Mouse (Mus musculus) limb, embryonic 14.5 days (tissue): ENCODE data around the gene Gse1. TPM values are rescaled to one million over a fixed set of nuclear protein-coding genes. Genes with fewer than 3 reads are reported as not detected.
A peak's percentile ranks its signal among the peaks of the same experiment; 100 is the strongest.
"Not testable (repeated sequence)": the region's sequence is repeated elsewhere in the genome, so short reads cannot be mapped to it uniquely, and the experiment has no call there.

Source experiments
- ATAC-seq: fragments of 200-750 bp; cut with Nextera tagmentation; 2 replicates; pipeline ENCODE4 v1.8.0; 2017; ENCODE audit warnings: low read depth, moderate number of reproducible peaks, moderate TSS enrichment; ENCODE audit not compliant: low FRiP score
- DNase-seq: peaks from one replicate; pipeline ENCODE4 v3.0.0-alpha.2; 2015; ENCODE audit warnings: low spot score
- H3K27ac ChIP-seq: fragments of 300-500 bp; sonication (generic); replicated peaks from 2 replicates; pipeline ENCODE4 v1.5.1; 2014; ENCODE audit warnings: low read depth, mild to moderate bottlenecking, low read length, moderate library complexity, mixed read lengths
- H3K27me3 ChIP-seq: fragments of 300-500 bp; sonication (generic); 2 replicates; pipeline ENCODE4 v1.6.1; 2014; ENCODE audit warnings: low read length, mixed read lengths; ENCODE audit not compliant: control insufficient read depth, insufficient read depth
- H3K36me3 ChIP-seq: fragments of 300-500 bp; sonication (generic); 2 replicates; pipeline ENCODE4 v1.6.1; 2014; ENCODE audit warnings: mild to moderate bottlenecking, low read length, moderate library complexity, mixed read lengths; ENCODE audit not compliant: control insufficient read depth, insufficient read depth
- H3K4me1 ChIP-seq: fragments of 300-500 bp; sonication (generic); 2 replicates; pipeline ENCODE4 v1.6.1; 2014; ENCODE audit warnings: antibody characterized with exemption, low read length, mixed read lengths; ENCODE audit not compliant: control insufficient read depth, insufficient read depth
- H3K4me2 ChIP-seq: fragments of 300-500 bp; sonication (generic); replicated peaks from 2 replicates; pipeline ENCODE4 v1.6.1; 2014; ENCODE audit warnings: low read depth, mild to moderate bottlenecking, low read length, moderate library complexity; ENCODE audit not compliant: severe bottlenecking
- H3K4me3 ChIP-seq: fragments of 300-500 bp; sonication (generic); replicated peaks from 2 replicates; pipeline ENCODE4 v1.5.1; 2014; ENCODE audit warnings: low read length
- H3K9ac ChIP-seq: fragments of 300-500 bp; sonication (generic); 2 replicates; pipeline ENCODE4 v1.6.1; 2014; ENCODE audit warnings: mild to moderate bottlenecking, low read depth, low read length, moderate library complexity; ENCODE audit not compliant: severe bottlenecking
- H3K9me3 ChIP-seq: fragments of 300-500 bp; sonication (generic); 2 replicates; pipeline ENCODE4 v1.6.1; 2016; ENCODE audit warnings: low read length; ENCODE audit not compliant: control insufficient read depth
- POLR2A ChIP-seq: fragments of 200-500 bp; IDR thresholded peaks from 2 replicates; pipeline ENCODE4 v1.8.0; 2012; ENCODE audit warnings: inconsistent platforms, mild to moderate bottlenecking, moderate library complexity, borderline replicate concordance; ENCODE audit not compliant: insufficient read depth, insufficient read length; ENCODE audit errors: extremely low read depth
- WGBS: fragments of 180-500 bp; shearing (Covaris S2); extraction: QIAGEN DNeasy Blood & Tissue Kit; methylation state at CpG from one replicate; pipeline ENCODE4 v1.1.7; 2014; 5-methylcytosine and 5-hydroxymethylcytosine counted together
- polyA plus RNA-seq, 2 experiments: library from polyadenylated mRNA; depleted of rRNA in 1 of 2; stranded (reverse) in 1 of 2; unstranded in 1 of 2; fragments of >200 nt; fragmentation: Nextera tagmentation in 1 of 2; extraction: Ambion mirVana in 1 of 2; gene quantifications; 2 replicates each; pipeline versions ENCODE4 v1.2.1 to v1.2.3; 2012 to 2014

Gene Gse1
- polyA plus RNA-seq, 2 experiments: 10.3 to 32.6 TPM

GRCm38 (mm10) chr8:120356067-120356466 is 127.8 kb downstream of the Gse1 start:
- DNase-seq: no peak
- H3K4me1 ChIP-seq: peaks cover 26% of the 10 kb centered on the region
- no peak overlapping the region for H3K4me3 ChIP-seq
- no peak overlapping the region for H3K27ac ChIP-seq
- 0 out of 2 replicates have a peak, but pooled peaks have one; percentile 25 for ATAC-seq
- no peak overlapping the region for H3K4me2 ChIP-seq
- no peaks in the 10 kb centered on the region for H3K27me3 ChIP-seq
- 77% methylated on average over 8 of the region's 9 CpGs for WGBS
- TF ChIP-seq POLR2A: no peak
- H3K36me3 ChIP-seq: no peaks in the 10 kb centered on the region
- no peak overlapping the region for H3K9ac ChIP-seq
- H3K9me3 ChIP-seq: no peaks in the 10 kb centered on the region

- no peak for TF ChIP-seq POLR2A
- Histone ChIP-seq H3K4me1 (peaks cover 12% of the 10 kb centered on the region), H3K4me3 (no peak overlapping the region), H3K27me3 (no peaks in the 10 kb centered on the region), H3K27ac (no peak overlapping the region), H3K9ac (no peak overlapping the region), H3K4me2 (no peak overlapping the region), H3K9me3 (no peaks in the 10 kb centered on the region), H3K36me3 (no peaks in the 10 kb centered on the region)
- ATAC-seq: no peak
- WGBS: 53% methylated on average over 6 of the region's 6 CpGs
- DNase-seq: no peak
Measured at GRCm38 (mm10) chr8:120357504-120357903, 129.2 kb downstream of the Gse1 start.

GRCm38 (mm10) chr8:120361301-120361700 is 133.0 kb downstream of the Gse1 start:
- ATAC-seq: no peak
- peaks cover 10% of the 10 kb centered on the region; the same call in 1 of the 2 replicates for H3K4me1 ChIP-seq
- H3K9me3 ChIP-seq: no peaks in the 10 kb centered on the region
- H3K4me2 ChIP-seq: no peak overlapping the region
- no peak overlapping the region for H3K9ac ChIP-seq
- DNase-seq: no peak
- H3K36me3 ChIP-seq: no peaks in the 10 kb centered on the region
- H3K4me3 ChIP-seq: no peak overlapping the region
- TF ChIP-seq POLR2A: no peak
- H3K27me3 ChIP-seq: no peaks in the 10 kb centered on the region
- WGBS: 83% methylated on average over 7 of the region's 8 CpGs
- H3K27ac ChIP-seq: no peak overlapping the region

DNA sequence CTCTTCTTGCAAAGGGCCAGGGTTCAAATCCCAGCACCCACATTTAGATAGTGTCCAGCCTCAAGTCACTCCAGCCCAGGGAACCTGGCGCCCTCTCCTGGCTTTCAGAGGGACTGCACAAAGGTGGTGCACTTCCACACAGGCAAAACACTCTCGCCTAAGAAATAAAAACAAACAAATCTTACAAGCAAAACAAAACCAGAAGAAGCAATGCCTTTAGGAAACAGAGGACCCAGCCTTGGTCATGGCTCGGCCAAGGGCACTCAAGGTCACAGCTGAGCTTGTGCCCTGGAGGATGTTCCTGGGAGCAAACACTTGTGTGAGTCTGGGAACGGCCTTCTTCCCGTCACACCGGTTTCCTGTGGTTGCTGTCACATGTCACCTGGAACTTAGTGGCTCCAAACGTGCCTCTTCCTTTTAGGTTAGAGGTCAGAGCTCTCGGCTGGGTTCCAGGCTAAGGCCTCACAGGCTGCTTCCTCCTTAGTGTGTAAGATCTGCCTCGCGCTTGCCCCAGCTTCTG is 135.4 kb downstream of the Gse1 start:
- Histone ChIP-seq H3K4me1 (peaks cover 5% of the 10 kb centered on the region), H3K4me3 (no peak overlapping the region), H3K9ac (no peak overlapping the region), H3K36me3 (no peaks in the 10 kb centered on the region), H3K27ac (no peak overlapping the region), H3K27me3 (no peaks in the 10 kb centered on the region), H3K9me3 (no peaks in the 10 kb centered on the region), H3K4me2 (no peak overlapping the region)
- DNase-seq (no peak), ATAC-seq (no peak)
- 47% methylated on average over 10 of the region's 10 CpGs for WGBS
- TF ChIP-seq POLR2A: no peak

DNA sequence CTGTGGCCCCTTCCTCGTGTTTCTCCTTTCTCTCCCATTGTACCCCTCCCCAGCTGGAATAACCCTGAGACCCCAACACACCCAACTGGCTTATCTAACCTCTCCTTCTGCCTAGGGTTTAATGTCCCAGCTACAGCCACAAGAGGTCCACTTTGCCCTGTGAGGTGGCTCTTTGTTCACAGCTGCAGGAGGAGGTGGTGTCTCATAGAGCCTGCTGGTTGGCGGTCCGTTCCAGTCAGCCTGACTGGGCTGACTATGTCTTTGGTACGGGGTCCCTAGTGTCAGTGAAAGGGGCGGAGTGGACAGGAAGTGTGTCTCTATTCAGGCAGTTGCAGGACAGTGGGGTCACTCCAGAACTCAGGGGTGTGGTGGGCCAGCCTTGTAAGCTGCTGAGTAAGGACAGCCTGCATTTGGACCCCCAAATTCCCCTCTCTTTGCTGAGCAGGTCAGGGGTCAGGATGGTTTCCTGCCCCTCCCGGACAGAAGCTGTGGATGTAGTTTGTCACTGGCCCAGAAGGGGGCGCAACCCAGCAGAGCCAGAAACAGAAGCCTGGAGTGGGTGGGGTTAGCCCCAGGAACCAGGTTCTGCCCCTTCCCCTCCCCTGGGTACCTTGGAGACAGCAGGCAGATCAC is 136.0 kb downstream of the Gse1 start:
- H3K9ac ChIP-seq: no peak overlapping the region
- H3K36me3 ChIP-seq: no peaks in the 10 kb centered on the region
- TF ChIP-seq POLR2A: no peak
- no peak overlapping the region for H3K27ac ChIP-seq
- ATAC-seq (no peak), DNase-seq (no peak)
- no peak overlapping the region for H3K4me2 ChIP-seq
- no peaks in the 10 kb centered on the region for H3K9me3 ChIP-seq
- H3K27me3 ChIP-seq: no peaks in the 10 kb centered on the region
- 56% methylated on average over 7 of the region's 7 CpGs for WGBS
- H3K4me1 ChIP-seq: peaks cover 11% of the 10 kb centered on the region
- H3K4me3 ChIP-seq: no peak overlapping the region

DNA sequence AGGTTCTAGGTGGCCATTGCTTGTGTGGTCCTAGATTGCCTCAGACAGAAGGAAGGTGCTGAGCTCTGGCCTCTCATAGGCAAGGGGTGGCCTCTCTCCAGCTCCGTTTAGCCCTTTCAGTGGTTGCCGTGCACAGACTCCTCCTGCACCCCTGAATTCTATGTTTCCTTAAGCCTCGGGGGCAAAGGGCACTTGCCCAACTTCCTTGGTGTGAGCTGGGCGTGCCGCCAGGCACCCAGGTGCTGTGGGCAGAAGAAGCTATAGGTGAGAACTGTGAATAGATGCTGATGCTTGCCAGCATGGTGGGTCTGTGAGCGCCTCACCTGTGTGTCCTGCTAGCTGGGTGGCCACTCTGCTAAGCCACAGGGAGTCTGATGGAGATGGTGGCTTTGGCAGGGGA is 138.6 kb downstream of the Gse1 start:
- WGBS: 78% methylated on average over 6 of the region's 6 CpGs
- no peaks in the 10 kb centered on the region for H3K36me3 ChIP-seq
- no peak overlapping the region for H3K27ac ChIP-seq
- TF ChIP-seq POLR2A: no peak
- peaks cover 19% of the 10 kb centered on the region for H3K4me1 ChIP-seq
- no peaks in the 10 kb centered on the region for H3K9me3 ChIP-seq
- no peak overlapping the region for H3K9ac ChIP-seq
- ATAC-seq (no peak), DNase-seq (no peak)
- H3K27me3 ChIP-seq: no peaks in the 10 kb centered on the region
- no peak overlapping the region for H3K4me2 ChIP-seq
- no peak overlapping the region for H3K4me3 ChIP-seq

DNA sequence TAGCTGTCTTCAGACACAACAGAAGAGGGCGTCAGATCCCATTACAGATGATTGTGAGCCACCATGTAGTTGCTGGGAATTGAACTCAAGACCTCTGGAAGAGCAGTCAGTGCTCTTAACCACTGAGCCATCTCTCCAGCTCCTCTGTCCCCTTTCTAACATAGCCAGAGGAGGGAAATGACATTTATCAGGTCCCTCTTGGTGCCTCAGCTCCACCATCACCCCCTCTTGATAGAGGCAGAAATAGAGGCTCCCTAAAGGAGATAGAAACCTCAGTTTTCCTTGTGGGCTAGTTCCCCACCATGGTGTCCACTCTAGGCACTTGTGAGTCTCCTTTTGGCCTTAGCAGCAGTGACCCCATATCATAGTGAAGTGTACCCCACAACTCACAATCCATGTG is 139.9 kb downstream of the Gse1 start:
- H3K4me3 ChIP-seq, H3K9me3 ChIP-seq, DNase-seq, H3K27me3 ChIP-seq, H3K9ac ChIP-seq, H3K36me3 ChIP-seq, ATAC-seq, H3K4me2 ChIP-seq: not testable (repeated sequence)
- WGBS: 69% methylated on average over 1 of the region's 1 CpGs
- Histone ChIP-seq H3K27ac (peak overlapping the region; percentile 38; the same call in 1 of the 2 replicates), H3K4me1 (peaks cover 19% of the 10 kb centered on the region)
